Comparison of ENCODE assay signal across 18 mouse cellular contexts in the genomic region with DNA sequence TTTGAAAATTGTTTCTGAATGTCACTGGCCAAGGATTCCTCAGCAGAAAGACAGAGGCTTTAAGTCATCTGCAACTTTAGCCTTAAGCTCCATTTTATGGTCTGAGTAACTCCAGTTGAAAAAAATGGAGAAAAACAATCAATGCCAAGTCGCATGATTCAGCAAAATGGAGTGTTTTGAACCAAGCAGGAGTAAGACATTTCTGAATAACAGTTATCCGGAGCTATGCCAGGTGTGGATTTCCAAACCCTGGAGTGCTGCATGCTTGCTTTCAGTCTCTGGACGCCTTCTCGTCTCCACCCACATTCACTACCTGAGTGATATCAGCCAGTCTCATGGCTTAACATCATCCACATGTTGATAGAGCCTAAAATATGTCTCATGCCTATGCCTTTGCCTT.
DNase-seq lines count a peak whose midpoint lies in the region; ATAC-seq and TF ChIP-seq lines count a peak whose summit lies in the region.
"Had no signal": no experiment of that assay in that cellular context is flagged by ENCODE, and none has a peak within 500 bp of the region (broad histone marks: within the 10 kb centered on the region; RNA-seq: fewer than 3 reads in every experiment).

No protein-coding gene starts in this region.

- H3K9me3 ChIP-seq in liver, embryonic 11.5 days (ENCODE audit: control insufficient read depth, low read length) = no peaks in the 10 kb centered on the region
- H3K9me3 ChIP-seq in hindbrain, embryonic 11.5 days (ENCODE audit: control insufficient read depth, low read length) = no peaks in the 10 kb centered on the region
- no peaks in the 10 kb centered on the region for H3K9me3 ChIP-seq in limb, embryonic 10.5 days (replicated peaks)
- H3K9me3 ChIP-seq: hindbrain, embryonic 12.5 days; limb, embryonic 12.5 days; liver, embryonic 15.5 days had no signal

- 90% methylated on average over 4 of the region's 4 CpGs for WGBS in liver, adult 2 months
- WGBS in liver, embryonic 11.5 days = 76% methylated on average over 4 of the region's 4 CpGs
- WGBS in hindbrain, embryonic 11.5 days = 94% methylated on average over 4 of the region's 4 CpGs
- WGBS in limb, embryonic 10.5 days = 92% methylated on average over 4 of the region's 4 CpGs

- no peak for TF ChIP-seq POLR2A in liver, adult 2 months (IDR thresholded peaks at IDR 0.05; ENCODE audit: extremely low read depth, insufficient read depth, low read length)

- H3K9ac ChIP-seq in liver, adult 2 months (ENCODE audit: low read depth, low read length) = no peak overlapping the region
- no peak overlapping the region for H3K9ac ChIP-seq in liver, embryonic 11.5 days (ENCODE audit: low read depth, low read length)
- no peak overlapping the region for H3K9ac ChIP-seq in hindbrain, embryonic 11.5 days (ENCODE audit: low read depth, low read length)
- H3K9ac ChIP-seq: hindbrain, embryonic 12.5 days; limb, embryonic 12.5 days; liver, embryonic 15.5 days had no signal

- no peaks in the 10 kb centered on the region for H3K36me3 ChIP-seq in liver, adult 2 months (ENCODE audit: control insufficient read depth, insufficient read depth, low read length)
- no peaks in the 10 kb centered on the region for H3K36me3 ChIP-seq in liver, embryonic 11.5 days (ENCODE audit: control insufficient read depth, insufficient read depth, low read length)
- H3K36me3 ChIP-seq in hindbrain, embryonic 11.5 days (ENCODE audit: control insufficient read depth, insufficient read depth, low read length) = no peaks in the 10 kb centered on the region
- H3K36me3 ChIP-seq in limb, embryonic 10.5 days = no peaks in the 10 kb centered on the region
- H3K36me3 ChIP-seq: hindbrain, embryonic 12.5 days; limb, embryonic 12.5 days; liver, embryonic 15.5 days had no signal

- ATAC-seq in liver, embryonic 11.5 days (replicated peaks; ENCODE audit: low FRiP score) = no peak
- no peak for ATAC-seq in hindbrain, embryonic 11.5 days (ENCODE audit: low FRiP score)
- ATAC-seq: inflammation-experienced regulatory T-cells, adult 6 months; lung, postnatal 0 days; midbrain, embryonic 16.5 days had no signal

- no peak overlapping the region for H3K4me2 ChIP-seq in liver, embryonic 11.5 days
- no peak overlapping the region for H3K4me2 ChIP-seq in hindbrain, embryonic 11.5 days (replicated peaks; ENCODE audit: low read depth, low read length)
- H3K4me2 ChIP-seq: hindbrain, embryonic 12.5 days; limb, embryonic 12.5 days; liver, embryonic 15.5 days had no signal

- H3K27ac ChIP-seq in liver, adult 2 months (replicated peaks; ENCODE audit: insufficient read depth, low read depth, low read length) = no peak overlapping the region
- no peak overlapping the region for H3K27ac ChIP-seq in liver, embryonic 11.5 days (ENCODE audit: low read depth, low read length)
- no peak overlapping the region for H3K27ac ChIP-seq in hindbrain, embryonic 11.5 days (ENCODE audit: low read depth, low read length)
- no peak overlapping the region for H3K27ac ChIP-seq in limb, embryonic 10.5 days
- H3K27ac ChIP-seq: hindbrain, embryonic 12.5 days; limb, embryonic 12.5 days; liver, embryonic 15.5 days had no signal

- no peaks in the 10 kb centered on the region for H3K27me3 ChIP-seq in liver, adult 2 months (ENCODE audit: control insufficient read depth, insufficient read depth, low read length)
- H3K27me3 ChIP-seq in liver, embryonic 11.5 days (replicated peaks; ENCODE audit: control insufficient read depth, insufficient read depth, low read length) = no peaks in the 10 kb centered on the region
- H3K27me3 ChIP-seq in hindbrain, embryonic 11.5 days (ENCODE audit: control insufficient read depth, insufficient read depth, low read length) = no peaks in the 10 kb centered on the region
- no peaks in the 10 kb centered on the region for H3K27me3 ChIP-seq in limb, embryonic 10.5 days (ENCODE audit: low read depth, poor library complexity, severe bottlenecking)
- H3K27me3 ChIP-seq: hindbrain, embryonic 12.5 days; limb, embryonic 12.5 days had no signal

- peak; percentile 29 for DNase-seq in gastrocnemius, adult 18-20 months (ENCODE audit: low spot score)
- no peak for DNase-seq in gastrocnemius, adult 8-10 months (ENCODE audit: low spot score in 2 of 2)
- peak; percentile 5 for DNase-seq in liver, adult 2 months (ENCODE audit: extremely low read depth, low read depth, low spot score)
- no peak for DNase-seq in liver, embryonic 11.5 days (ENCODE audit: low spot score)
- peak; percentile 90 for DNase-seq in NIH3T3 (ENCODE audit: low read depth)
- DNase-seq in fat pad, adult 2 months (ENCODE audit: extremely low read depth, low read depth, low spot score) = peak; percentile 42
- DNase-seq in hindbrain, embryonic 11.5 days (ENCODE audit: low spot score) = no peak
- DNase-seq in limb, embryonic 10.5 days (ENCODE audit: low spot score) = no peak
- DNase-seq: B cell, adult 2 months; cerebellum, postnatal 10 days; thymus, postnatal 25 days had no signal

- no peak for TF ChIP-seq CTCF in liver, adult 2 months (IDR thresholded peaks at IDR 0.05; ENCODE audit: low read depth, low read length)

- no peaks in the 10 kb centered on the region for H3K4me1 ChIP-seq in liver, adult 2 months (ENCODE audit: control insufficient read depth, insufficient read depth, low read length)
- H3K4me1 ChIP-seq in liver, embryonic 11.5 days (replicated peaks; ENCODE audit: control insufficient read depth, insufficient read depth, low read length) = no peaks in the 10 kb centered on the region
- H3K4me1 ChIP-seq in hindbrain, embryonic 11.5 days (replicated peaks; ENCODE audit: control insufficient read depth, insufficient read depth, low read length) = no peaks in the 10 kb centered on the region
- peaks cover 12% of the 10 kb centered on the region for H3K4me1 ChIP-seq in limb, embryonic 10.5 days
- H3K4me1 ChIP-seq: liver, embryonic 15.5 days had no signal

- H3K79me2 ChIP-seq in liver, adult 2 months (ENCODE audit: control insufficient read depth, insufficient read depth, low read length) = no peaks in the 10 kb centered on the region

- no peak overlapping the region for H3K4me3 ChIP-seq in liver, adult 2 months (ENCODE audit: insufficient read depth, low read depth, low read length)
- no peak overlapping the region for H3K4me3 ChIP-seq in liver, embryonic 11.5 days (ENCODE audit: low read depth, low read length)
- no peak overlapping the region for H3K4me3 ChIP-seq in hindbrain, embryonic 11.5 days (ENCODE audit: low read depth, low read length)
- H3K4me3 ChIP-seq in limb, embryonic 10.5 days = no peak overlapping the region
- H3K4me3 ChIP-seq: erythroblast, embryonic 14.5 days; hindbrain, embryonic 12.5 days; limb, embryonic 12.5 days; liver, embryonic 15.5 days had no signal

Comparison
In these comparisons a context has a peak if more than half of its experiments do, and no peak if none do; other contexts are left out.
1. DNase-seq: peak in gastrocnemius, adult 18-20 months (single experiment), liver, adult 2 months (single experiment), NIH3T3 (single experiment) and fat pad, adult 2 months (single experiment); none in gastrocnemius, adult 8-10 months (0 of 2), liver, embryonic 11.5 days (single experiment), hindbrain, embryonic 11.5 days (single experiment) and limb, embryonic 10.5 days (single experiment).